Mouse (Mus musculus): ENCODE measurements around the gene Olfr120. TPM values are rescaled to one million over a fixed set of nuclear protein-coding genes. Genes with fewer than 3 reads are reported as not detected.
"Not testable (repeated sequence)": the region's sequence is repeated elsewhere in the genome, so short reads cannot be mapped to it uniquely, and the experiment has no call there.

Gene Olfr120
- not detected in 2 replicates for polyA plus RNA-seq (2012; rRNA removed)

GRCm38 (mm10) chr17:37721508-37721907 is at the start of gene Olfr120:
Gene Olfr120 (plus strand): TSS chr17:37721808.
- no peak for DNase-seq (ENCODE audit: low read depth)

GRCm38 (mm10) chr17:37696264-37696663 is 25.3 kb upstream of the Olfr120 start, which contains the start of gene Olfr119:
Gene Olfr119 (plus strand): TSS chr17:37696564.
- DNase-seq (ENCODE audit: low read depth), result not testable (repeated sequence)

GRCm38 (mm10) chr17:37738070-37738469 is 16.5 kb downstream of the Olfr120 start:
- DNase-seq (ENCODE audit: low read depth), result no peak

- DNase-seq (ENCODE audit: low read depth), result no peak
These were observed 46.7 kb downstream of the Olfr120 start, which contains the start of gene Olfr122 for GRCm38 (mm10) chr17:37768307-37768706. Gene Olfr122 (plus strand): TSS chr17:37768607.

Other genes with a start within 250 kb of the Olfr120 start
- 0.09 TPM in 1 of 2 replicates, not detected in the other for gene H2-M2, start 238.3 kb upstream of the Olfr120 start, polyA plus RNA-seq (2012; rRNA removed)
- gene Olfr110, start 229.3 kb upstream of the Olfr120 start, polyA plus RNA-seq (2012; rRNA removed), result not detected in 2 replicates
- gene Olfr111, start 213.8 kb upstream of the Olfr120 start, polyA plus RNA-seq (2012; rRNA removed), result 0.14 TPM in 1 of 2 replicates, not detected in the other
- gene Olfr112, start 152.4 kb upstream of the Olfr120 start, polyA plus RNA-seq (2012; rRNA removed), result not detected in 2 replicates
- gene Olfr113, start 144.1 kb upstream of the Olfr120 start, polyA plus RNA-seq (2012; rRNA removed), result not detected in 2 replicates
- not detected in 2 replicates for gene Olfr114, start 129.1 kb upstream of the Olfr120 start, polyA plus RNA-seq (2012; rRNA removed)
- not detected in 2 replicates for gene Olfr115, start 94.7 kb upstream of the Olfr120 start, polyA plus RNA-seq (2012; rRNA removed)
- gene Olfr116, start 94.6 kb upstream of the Olfr120 start, polyA plus RNA-seq (2012; rRNA removed), result not detected in 2 replicates
- gene Olfr117, start 58.0 kb upstream of the Olfr120 start, polyA plus RNA-seq (2012; rRNA removed), result not detected in 2 replicates
- gene Olfr118, start 54.8 kb upstream of the Olfr120 start, polyA plus RNA-seq (2012; rRNA removed), result not detected in 2 replicates
- not detected in 2 replicates for gene Olfr119, start 25.2 kb upstream of the Olfr120 start, polyA plus RNA-seq (2012; rRNA removed)
- gene Olfr121, start 27.0 kb downstream of the Olfr120 start, polyA plus RNA-seq (2012; rRNA removed), result not detected in 2 replicates
- not detected in 2 replicates for gene Olfr122, start 46.8 kb downstream of the Olfr120 start, polyA plus RNA-seq (2012; rRNA removed)
- not detected in 2 replicates for gene Olfr123, start 71.7 kb downstream of the Olfr120 start, polyA plus RNA-seq (2012; rRNA removed)
- gene Olfr124, start 78.1 kb downstream of the Olfr120 start, polyA plus RNA-seq (2012; rRNA removed), result not detected in 2 replicates
- gene Olfr125, start 111.1 kb downstream of the Olfr120 start, polyA plus RNA-seq (2012; rRNA removed), result not detected in 2 replicates
- gene Olfr126, start 125.7 kb downstream of the Olfr120 start, polyA plus RNA-seq (2012; rRNA removed), result not detected in 2 replicates
- gene Olfr127, start 178.6 kb downstream of the Olfr120 start, polyA plus RNA-seq (2012; rRNA removed), result not detected in 2 replicates
- gene Olfr128, start 198.7 kb downstream of the Olfr120 start, polyA plus RNA-seq (2012; rRNA removed), result not detected in 2 replicates
- gene Olfr761, start 231.3 kb downstream of the Olfr120 start, polyA plus RNA-seq (2012; rRNA removed), result not detected in 2 replicates

Measured in gonadal fat pad, adult 2 months (tissue).